Mouse (Mus musculus): ENCODE data around the gene Cacng8.

Gene Cacng8

DNA sequence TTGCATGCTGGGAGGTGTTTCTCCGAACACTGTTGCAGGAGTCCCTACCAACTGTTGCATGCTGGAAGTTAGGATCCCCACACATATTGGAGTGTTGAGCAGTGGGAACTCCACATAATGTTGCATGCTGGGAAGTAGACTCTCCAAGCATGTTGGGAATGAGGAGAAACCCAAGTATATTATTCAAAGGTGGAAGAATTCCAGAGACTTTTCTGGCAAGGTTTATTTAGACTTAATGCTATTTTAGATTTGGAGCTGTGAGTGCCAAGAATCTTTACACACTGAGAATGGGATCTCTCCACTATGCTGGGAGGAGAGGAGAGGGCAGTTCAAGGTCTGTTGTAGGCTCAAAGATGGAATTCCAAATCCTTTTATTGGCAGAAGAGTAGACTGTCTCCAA lies 41.6 kb downstream of the Cacng8 start:
- DNase-seq (ENCODE audit: low spot score in 2 of 2) = no peak

DNA sequence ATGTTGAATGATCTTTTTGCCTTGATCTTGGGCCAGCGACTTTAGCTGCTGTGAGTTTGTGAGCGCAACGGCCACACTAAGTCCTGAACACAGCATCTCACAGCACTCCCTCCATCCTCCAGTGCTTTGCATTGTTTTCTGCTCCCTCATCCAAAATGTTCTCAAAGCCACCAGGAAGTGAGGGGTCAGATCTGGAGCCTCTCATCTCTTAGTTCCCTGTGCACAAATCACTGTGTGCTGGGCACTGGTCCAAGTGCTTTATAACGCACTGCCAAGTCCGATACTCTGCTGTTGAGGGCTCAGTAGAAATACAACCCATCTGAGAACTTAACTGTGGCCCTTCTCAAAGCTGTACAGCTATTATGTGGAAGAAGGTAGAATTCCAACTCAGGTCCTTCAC lies 47.5 kb downstream of the Cacng8 start:
- no peak for DNase-seq (ENCODE audit: low spot score in 2 of 2)

DNA sequence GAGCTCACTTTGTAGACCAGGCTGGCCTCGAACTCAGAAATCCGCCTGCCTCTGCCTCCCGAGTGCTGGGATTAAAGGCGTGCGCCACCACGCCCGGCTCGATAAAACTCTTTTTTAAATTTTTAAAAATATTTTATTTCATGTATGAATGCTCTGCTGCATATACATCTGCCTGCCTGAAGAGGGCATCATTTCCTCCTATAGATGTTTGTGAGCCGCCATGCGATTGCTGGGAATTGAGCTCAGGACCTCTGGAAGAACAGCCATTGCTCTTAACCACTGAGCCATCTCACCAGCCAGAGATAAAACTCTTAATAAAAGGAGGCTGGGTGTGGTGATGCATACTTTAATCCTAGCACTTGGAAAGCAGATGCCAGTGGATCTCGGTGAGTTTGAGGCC lies 49.5 kb downstream of the Cacng8 start:
- no peak for DNase-seq (ENCODE audit: low spot score in 2 of 2)

DNA sequence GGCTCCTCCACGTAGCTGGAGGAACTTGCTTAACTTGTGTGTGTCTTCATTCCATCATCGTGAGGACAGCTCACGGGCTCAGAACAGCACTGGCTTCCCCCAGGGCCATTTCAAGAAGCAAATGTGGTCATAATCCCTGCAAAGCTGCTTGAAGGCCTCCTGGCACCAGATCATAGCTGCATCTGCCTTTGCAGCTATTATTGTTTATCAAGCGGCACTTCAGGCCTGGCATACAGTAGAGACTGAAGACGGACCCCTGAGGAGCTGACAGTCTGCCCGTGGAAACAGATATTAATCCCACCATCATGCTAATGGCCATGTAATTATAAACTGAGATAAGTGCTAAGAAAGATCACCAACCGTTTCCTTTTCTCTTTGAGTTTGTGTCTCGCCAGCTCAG lies 50.0 kb downstream of the Cacng8 start:
- no peak for DNase-seq (ENCODE audit: low spot score in 2 of 2)

DNA sequence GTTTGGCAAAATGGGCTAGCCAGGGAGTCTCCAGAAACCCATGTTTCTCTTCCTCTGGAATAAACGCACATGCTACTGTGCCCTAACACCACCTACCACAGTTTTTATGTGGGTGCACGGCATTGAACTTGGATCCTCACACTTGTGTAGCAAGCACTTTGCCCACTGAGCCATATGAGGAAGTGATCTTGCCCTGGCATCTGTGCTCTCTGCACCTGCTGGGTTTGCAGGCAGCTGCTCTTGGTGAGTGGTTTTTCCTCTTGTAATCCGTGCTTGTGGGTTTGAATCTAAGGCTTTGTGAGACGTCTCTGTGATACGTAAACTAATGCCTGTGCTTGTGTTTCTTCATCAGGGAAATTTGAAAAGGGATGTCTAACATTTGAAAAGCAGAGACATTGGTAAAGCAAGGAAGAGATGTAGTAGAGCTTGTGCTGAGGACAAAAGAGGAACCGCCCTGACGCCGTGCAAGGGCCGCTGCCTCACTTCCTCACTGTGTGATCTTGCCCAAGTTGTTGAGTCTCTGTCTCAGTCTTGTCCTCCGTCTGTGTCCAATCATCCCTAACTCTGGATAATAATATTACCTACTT lies 52.1 kb downstream of the Cacng8 start:
- DNase-seq (ENCODE audit: low spot score in 2 of 2) = peak in 1 of 2 experiments; percentile 35

DNA sequence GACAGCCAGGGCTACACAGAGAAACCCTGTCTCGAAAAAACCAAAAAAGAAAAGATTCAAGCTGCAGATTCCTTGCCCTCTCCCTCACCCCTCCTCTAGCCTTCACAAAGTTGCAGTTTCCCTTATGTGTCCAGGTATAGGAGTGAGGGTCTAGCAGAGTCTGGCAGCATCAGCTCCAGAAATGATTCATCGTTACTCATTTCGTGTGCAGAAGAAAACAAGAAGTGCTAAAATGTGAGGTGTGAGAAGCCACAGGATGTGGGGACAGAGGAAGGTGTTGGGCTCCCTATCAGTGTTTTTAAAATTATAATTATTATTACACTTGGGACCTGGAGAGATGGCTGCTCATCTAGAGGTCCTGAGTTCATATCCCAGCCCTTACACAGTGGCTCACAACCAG lies 54.2 kb downstream of the Cacng8 start:
- no peak for DNase-seq (ENCODE audit: low spot score in 2 of 2)

DNA sequence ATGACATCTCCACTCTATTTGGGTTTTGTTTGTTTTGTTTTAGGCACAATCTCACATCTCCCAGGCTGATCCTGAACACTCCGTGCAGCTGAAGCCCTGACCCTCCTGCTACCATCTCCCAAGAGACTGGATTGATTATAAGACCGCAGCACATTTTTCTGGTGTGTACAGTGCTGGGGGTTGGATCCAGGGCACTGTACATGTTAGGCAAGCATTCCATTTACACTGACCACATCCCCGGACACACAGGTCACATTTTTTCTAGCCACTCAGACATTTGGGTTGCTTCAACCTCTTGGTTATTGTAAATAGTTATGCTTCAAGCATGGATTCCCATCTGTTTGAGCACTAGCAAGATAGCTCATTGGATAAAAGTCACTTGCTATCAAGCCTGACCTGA lies 56.1 kb downstream of the Cacng8 start:
- DNase-seq (ENCODE audit: low spot score in 2 of 2) = no peak

DNA sequence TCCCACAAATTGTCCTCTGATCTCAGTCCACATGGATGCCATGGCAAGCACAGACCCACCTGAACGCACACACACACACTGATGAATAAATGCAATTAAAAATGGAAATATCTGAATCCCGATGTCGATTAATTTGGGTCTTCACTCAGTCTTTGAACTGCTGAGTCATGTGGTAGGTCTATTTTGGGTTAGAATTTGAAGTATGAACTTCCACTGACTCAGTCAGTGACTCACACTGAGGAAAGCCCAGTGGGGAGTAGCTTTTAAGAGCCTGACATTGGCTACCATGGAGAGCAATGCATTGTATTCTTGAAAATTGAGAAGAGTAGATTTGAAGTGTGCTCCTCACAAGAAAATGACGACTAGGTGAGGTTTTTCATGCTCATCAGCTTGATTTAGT lies 56.5 kb downstream of the Cacng8 start:
- DNase-seq (ENCODE audit: low spot score in 2 of 2) = no peak

DNA sequence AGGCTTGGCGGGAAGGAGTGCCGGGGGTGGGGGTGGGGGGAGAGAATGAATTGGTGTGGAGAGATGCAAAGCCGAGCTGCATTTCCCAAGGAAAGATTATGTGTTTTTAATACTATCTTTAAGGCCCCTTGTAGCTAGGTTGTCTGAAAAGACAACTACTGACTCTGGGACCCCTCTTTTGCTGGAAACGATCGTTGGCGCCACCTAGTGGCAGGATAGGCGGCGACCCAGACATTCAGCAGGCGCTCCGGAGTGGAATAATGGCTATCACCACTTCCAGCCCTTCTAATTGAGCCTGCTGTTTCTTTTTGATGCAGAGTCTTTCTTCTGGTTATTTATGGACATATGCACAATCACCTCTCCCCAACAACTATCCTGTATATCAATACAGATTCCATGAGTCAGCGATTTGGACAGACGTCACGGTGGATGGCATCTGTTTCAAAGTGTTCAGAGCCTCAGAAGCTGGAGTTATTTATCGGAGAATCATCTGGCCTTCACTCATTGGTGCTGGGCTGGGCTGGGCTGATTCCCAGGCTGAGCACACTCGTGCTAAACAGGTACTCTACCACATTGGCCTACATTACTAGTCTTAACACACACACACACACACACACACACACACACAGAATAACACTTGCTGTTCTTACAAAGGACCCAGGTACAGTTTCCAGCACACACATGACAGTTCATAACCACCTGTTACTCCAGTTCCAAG lies 58.4 kb downstream of the Cacng8 start:
- DNase-seq (ENCODE audit: low spot score in 2 of 2) = peak; percentile 59 to 89

DNA sequence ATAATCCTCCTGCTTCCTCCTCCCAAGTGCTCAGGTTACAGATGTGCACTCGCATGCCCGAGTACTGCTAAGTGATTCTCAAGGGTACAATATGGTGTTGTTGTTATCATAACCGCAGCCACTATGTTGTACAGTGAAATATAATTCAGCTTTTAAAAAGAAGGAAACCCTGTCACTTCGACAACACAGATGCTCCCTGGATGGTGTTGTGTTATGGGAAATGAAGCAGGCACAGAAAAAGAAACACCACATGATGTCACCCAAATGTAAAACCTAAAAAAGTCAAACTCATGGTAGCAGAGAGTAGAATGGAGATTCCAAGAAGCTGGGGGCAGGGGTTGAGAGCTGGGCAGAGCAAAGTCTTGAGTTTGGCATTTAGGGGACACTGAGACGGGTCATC lies 60.2 kb downstream of the Cacng8 start:
- no peak for DNase-seq (ENCODE audit: low spot score in 2 of 2)

DNA sequence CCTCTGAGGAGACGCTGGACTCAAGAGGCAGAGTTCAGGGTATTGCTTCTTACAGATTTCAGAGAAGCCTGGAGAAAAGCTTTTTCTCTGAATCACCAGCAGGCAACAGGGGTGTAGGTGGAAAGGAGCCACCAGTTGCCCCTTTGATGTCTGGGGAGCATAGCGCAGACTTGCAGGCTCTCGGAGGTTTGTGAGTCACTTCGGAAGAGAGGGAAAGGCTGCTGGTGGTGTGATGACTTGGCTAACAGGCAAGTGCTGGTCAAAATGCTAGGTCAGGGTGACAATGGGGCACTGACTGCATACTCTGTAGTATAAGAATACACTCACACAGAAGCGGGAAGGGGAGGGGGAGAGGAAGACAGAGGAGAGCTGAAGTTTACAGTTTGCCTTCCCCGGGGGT lies 60.7 kb downstream of the Cacng8 start:
- DNase-seq (ENCODE audit: low spot score in 2 of 2) = no peak

DNA sequence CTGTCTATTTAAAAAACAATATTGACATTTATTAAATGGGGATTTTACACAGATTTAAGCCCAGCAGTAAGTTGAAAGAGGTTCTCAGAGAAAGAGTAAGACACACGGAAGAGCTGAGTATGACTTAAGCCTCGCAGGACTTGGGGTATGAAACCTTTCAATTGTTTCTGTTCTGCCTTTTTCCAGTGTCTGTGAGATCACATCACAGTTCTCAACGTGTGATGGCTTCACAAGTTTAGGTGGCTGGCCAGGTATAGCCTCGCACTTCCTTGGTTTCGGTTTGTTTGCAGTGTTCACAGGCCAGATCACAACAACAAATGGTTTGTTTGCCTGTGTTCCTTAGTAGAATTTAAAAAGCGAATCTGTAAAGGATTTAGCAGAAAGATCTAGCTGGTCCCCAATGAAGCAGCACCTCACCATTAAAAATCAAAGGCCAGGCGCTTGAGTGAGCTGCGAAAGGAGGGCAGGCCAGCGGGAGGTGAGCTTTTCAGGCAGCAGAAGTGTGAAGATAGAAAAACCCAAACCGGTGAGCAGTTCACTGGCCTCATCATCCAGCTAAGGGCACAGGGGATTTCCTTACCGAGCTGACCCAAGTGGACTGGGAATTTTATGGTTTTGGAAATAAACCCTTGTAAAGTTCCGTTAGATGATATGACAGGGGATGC lies 62.5 kb downstream of the Cacng8 start:
- no peak for DNase-seq (ENCODE audit: low spot score in 2 of 2)

DNA sequence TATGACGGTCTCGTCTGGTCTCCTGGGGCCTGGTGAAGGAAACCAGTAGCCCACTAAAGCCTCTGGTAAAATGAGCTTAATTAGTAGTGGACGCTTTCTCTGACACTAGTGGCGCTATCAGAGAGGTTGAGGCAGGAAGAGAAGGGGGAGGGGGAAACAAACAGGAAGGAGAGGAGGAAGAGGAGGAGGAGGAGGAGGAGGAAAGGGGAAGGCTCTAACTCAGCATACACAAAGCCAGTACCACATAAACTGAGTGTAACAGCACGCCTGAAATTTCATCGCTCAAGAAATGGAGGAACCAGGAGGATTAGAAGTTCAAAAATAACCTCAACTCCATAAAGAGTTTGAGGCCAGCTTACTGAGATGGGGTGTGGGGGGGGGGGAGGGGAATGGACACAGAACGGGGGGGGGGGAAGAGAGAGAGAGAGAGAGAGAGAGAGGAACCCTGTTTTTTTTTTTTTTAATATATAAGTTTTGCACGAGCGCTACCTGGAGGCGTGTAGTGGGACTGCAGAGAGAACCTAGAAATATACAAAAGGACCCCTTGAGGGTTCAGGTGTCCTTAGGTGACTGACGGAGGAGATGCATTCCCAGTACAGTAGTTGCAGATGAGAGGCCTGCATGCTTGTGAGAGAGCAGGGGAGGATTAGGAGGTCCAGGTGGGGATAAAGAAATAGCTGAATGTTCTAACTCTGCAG lies 63.2 kb downstream of the Cacng8 start:
- DNase-seq (ENCODE audit: low spot score in 2 of 2) = no peak

DNA sequence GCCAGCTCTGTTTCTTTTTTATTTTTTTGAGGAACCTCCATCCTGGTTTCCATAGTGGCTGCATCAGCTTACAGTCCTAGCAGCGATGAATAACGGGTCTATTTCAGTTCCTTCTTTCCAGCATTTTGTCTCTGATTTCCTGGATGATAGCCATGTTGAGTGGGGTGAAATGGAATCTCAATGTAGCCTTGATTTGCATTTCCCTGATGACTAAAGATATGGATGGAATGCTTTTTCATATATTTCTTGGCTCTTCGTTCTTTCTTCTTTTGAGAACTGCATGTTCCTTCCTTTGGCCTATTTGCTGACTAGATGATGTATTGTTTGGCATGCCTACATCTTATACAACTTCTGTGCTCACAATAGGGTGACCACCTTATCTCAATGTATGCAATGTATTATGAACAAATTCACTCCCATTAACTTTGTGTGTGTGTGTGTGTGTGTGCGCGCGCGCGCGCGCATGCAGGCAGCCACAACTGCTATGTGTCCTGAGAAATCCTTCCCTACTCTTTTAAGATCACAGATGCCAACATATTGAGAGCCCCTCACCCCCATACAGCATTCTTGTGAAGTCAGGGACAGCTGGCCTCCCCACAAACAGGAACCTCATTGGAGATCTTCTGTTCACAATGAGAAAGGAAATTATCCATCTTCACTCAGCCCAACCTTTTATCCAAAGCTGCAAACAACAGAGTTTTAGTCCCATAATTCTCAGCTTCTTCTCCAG lies 66.8 kb downstream of the Cacng8 start:
- no peak for DNase-seq (ENCODE audit: low spot score in 2 of 2)

DNA sequence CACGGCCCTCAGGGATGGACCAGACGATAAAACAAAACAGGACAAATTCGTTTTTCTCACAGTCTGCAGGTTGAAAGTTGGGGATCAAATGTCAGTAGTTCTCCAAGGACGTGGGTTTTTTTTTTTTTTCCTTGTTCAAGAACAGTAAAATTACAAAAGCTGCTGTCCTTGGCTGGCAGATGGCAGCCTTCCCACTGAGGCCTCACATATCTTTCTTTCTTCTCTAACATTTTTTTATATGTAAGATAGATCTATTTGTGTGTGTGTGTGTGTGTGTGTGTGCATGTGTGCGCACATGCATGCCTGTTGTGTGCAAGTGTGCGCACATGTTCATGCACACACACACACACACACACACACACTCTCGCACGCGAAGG lies 67.3 kb downstream of the Cacng8 start:
- no peak for DNase-seq (ENCODE audit: low spot score in 2 of 2)

DNA sequence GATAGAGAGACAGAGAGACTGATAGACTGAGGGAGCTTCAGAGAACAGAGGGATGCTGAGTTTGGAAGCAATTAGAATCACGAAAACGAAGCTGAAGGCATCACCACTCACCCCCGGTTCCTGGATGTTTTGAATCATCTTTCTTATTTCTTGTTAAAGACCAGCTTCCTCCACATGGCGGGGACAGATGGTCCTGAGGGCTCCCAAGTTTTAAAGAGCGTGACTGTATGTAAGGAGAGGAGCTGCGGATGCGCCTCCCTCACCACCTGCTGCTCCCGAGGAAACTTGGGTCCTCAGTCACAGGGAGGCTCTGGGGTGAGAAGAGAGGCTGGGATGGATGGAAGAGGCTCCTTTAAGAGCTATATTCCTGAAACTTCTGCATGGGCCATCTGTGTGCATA lies 69.8 kb downstream of the Cacng8 start:
- no peak for DNase-seq (ENCODE audit: low spot score in 2 of 2)

DNA sequence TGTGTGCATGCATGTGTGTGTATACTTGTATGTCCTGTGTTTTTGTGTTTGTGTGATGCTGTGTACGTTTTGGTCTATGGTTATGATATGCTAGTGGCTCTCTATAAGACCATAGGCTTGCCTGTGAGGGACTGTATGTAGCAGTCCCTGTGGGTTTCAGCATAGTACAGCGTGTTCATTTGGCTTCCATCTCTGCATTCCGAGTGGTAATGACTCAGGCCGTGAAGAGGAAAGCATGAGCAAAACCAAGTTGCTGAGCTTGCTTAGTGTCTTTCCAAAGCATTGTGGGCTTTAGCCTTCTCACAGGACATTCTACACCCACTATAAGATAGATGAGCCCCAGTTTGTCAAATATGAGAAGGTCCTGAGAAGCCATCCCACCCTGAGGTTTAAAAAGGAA lies 72.8 kb downstream of the Cacng8 start:
- DNase-seq (ENCODE audit: low spot score in 2 of 2) = no peak

All from spleen, postnatal 4 days (tissue).